Mouse (Mus musculus) embryonic fibroblast, embryonic 13.5 days (primary cell): Measurements from ENCODE around the gene Gm20388. TPM values are rescaled to one million over a fixed set of nuclear protein-coding genes. Genes with fewer than 3 reads are reported as not detected.

Experiments
- H3K27ac ChIP-seq: 2 replicates; pipeline ENCODE4 v1.5.1; 2012; ENCODE audit warnings: low read length, control low read depth, inconsistent platforms; ENCODE audit not compliant: insufficient read depth
- H3K4me1 ChIP-seq: 2 replicates; pipeline ENCODE4 v1.6.1; 2011; ENCODE audit warnings: low read length; ENCODE audit not compliant: control insufficient read depth, insufficient read depth
- H3K4me3 ChIP-seq: 2 replicates; pipeline ENCODE4 v1.5.1; 2011; ENCODE audit warnings: mild to moderate bottlenecking, control low read depth, low read length; ENCODE audit not compliant: insufficient read depth
- CTCF ChIP-seq: IDR thresholded peaks from 2 replicates; pipeline ENCODE4 v1.5.1; 2011; ENCODE audit warnings: mild to moderate bottlenecking, control low read depth, low read length, moderate library complexity, borderline replicate concordance; ENCODE audit not compliant: insufficient read depth
- POLR2A ChIP-seq: IDR thresholded peaks from 2 replicates; pipeline ENCODE4 v1.6.1; 2011; ENCODE audit warnings: low read depth, mild to moderate bottlenecking, control low read depth, low read length, moderate library complexity
- polyA plus RNA-seq: library from polyadenylated mRNA; stranded (reverse); fragments of >200 nt; gene quantifications from 2 replicates; pipeline ENCODE4 v1.2.4, GENCODE M21; 2011; ENCODE audit warnings: low read depth; ENCODE audit not compliant: missing spikeins, insufficient read length

Gm20388 gene
- polyA plus RNA-seq, 1 experiment = 82.8 TPM

GRCm38 (mm10) chr8:120133169-120133568 lies 222.5 kb downstream of the Gm20388 start:
- no peaks in the 10 kb centered on the region for H3K4me1 ChIP-seq
- no peak overlapping the region for H3K27ac ChIP-seq
- TF ChIP-seq POLR2A (no peak), CTCF (no peak)
- no peak overlapping the region for H3K4me3 ChIP-seq

DNA sequence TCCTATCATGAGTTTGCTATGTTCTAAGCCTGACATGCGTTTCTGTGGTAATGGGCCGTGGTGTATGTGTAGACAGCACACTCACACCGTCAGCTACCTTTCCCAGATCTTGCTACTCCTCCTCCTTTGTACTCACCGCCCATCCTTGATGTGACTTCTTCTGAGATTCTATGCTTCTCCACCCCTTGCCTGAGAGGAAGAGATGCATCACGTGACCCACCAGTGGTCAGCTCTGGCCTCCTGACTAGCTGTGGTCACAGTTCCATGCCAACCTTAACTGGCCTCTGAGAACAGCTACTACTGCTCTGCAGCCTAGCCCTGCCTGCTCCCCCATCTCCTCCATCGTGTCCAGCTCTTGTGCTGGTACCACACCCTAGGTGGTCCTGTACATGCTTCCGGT lies 225.0 kb downstream of the Gm20388 start:
- no peaks in the 10 kb centered on the region for H3K4me1 ChIP-seq
- H3K4me3 ChIP-seq = no peak overlapping the region
- no peak overlapping the region for H3K27ac ChIP-seq
- TF ChIP-seq CTCF (no peak), POLR2A (no peak)

DNA sequence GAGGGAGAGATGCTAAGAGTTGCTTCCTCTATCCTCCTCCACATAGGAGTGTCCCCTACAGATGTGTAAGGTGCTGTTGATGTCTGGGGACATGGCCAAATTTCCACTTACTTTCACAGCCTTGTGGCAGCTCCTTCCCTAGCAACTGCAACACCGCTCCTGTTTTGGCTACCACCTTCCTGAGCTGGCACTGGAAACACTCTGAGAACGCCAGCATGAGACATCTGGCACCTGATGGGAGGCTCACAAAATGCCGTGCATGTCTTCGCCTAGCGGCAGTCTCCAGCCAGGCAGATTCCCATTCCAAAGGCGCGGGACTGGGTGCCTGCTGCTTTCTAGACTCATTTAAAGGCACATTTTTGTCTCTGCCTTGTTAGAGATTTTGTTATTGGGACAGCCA lies 226.0 kb downstream of the Gm20388 start:
- H3K4me3 ChIP-seq = no peak overlapping the region
- H3K27ac ChIP-seq = no peak overlapping the region
- no peak for TF ChIP-seq CTCF
- TF ChIP-seq POLR2A = no peak
- no peaks in the 10 kb centered on the region for H3K4me1 ChIP-seq

- TF ChIP-seq CTCF = no peak
- TF ChIP-seq POLR2A = no peak
- H3K4me1 ChIP-seq = no peaks in the 10 kb centered on the region
- H3K27ac ChIP-seq = no peak overlapping the region
- H3K4me3 ChIP-seq = no peak overlapping the region
These were observed 228.3 kb downstream of the Gm20388 start for GRCm38 (mm10) chr8:120138958-120139357.

DNA sequence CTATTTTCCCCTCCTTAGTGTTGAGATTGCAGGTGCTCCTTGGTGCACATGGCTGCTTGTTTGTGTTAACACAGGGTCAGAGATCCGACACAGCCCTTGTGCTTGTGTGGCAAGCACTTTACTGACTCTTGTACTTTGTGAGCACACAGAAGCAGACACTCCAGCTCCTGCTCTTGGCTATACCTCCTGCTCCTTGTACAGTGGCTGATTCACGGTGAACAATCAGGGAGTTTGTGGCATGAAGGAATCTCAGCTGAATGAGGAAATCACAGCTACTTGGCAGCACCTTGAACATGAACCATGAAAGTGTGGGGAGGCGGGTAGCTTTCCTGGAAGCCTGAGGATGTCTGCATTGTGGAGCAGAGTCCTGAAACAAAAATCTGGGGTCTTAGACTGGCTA lies 230.1 kb downstream of the Gm20388 start:
- Histone ChIP-seq H3K4me3 (no peak overlapping the region), H3K27ac (no peak overlapping the region), H3K4me1 (no peaks in the 10 kb centered on the region)
- TF ChIP-seq POLR2A (no peak), CTCF (no peak)

DNA sequence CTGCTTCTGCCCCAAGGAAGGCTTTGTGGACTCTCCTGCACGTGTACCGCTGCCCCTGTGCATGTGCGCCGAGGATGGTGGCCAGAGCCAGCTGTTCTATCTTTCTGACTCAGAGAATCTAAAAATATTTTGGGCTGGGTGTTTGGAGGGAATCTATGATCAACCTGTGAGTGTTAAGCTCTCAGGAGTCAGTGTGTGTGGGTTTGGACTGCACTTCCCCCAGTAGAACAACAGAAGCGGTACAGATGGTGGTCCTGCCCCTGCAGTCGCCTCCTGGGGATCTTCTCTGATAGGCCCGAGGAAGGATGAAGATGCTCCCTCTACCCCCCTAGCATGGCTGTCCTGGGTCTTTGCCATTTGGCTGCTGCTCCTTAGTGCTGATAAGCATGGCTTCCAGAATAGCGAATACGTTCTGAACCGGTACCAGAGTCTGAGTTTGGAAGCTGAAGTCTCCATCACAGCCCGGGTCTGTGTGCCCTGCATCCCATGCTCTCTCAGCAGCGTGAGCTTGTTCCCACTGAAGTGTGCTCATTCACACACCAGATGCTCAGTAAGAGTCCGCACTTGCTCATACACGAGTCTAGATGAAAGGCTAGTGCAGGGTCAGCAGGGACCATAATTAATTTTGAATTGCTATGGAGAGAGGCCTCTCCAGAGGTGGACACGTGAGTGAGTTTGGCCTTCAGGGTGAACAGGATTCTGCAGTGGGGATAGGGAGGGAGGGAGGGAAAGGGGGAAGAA lies 233.4 kb downstream of the Gm20388 start:
- no peak overlapping the region for H3K27ac ChIP-seq
- no peak overlapping the region for H3K4me3 ChIP-seq
- TF ChIP-seq POLR2A (no peak), CTCF (no peak)
- H3K4me1 ChIP-seq = no peaks in the 10 kb centered on the region

GRCm38 (mm10) chr8:120144652-120145301 lies 234.1 kb downstream of the Gm20388 start:
- TF ChIP-seq POLR2A (no peak), CTCF (no peak)
- no peak overlapping the region for H3K4me3 ChIP-seq
- H3K27ac ChIP-seq = no peak overlapping the region
- H3K4me1 ChIP-seq = no peaks in the 10 kb centered on the region

DNA sequence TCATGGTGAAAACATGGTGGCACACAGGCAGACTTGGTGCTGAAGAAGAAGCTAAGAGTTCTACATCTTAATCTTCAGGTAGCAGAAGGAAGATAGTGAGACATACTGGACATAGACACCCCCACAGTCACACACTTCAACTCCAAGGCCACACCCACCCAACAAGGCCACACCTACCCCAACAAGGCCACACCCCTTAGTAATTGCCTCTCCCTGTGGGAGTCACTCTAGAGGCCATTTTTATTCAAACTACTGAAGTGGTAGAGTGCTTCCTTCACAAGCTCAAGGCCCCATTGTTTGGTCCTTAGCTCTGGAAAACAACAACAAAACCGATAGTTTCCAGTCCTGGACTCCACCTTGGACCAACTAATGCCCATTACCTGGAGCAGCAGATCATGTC lies 235.4 kb downstream of the Gm20388 start:
- no peak overlapping the region for H3K27ac ChIP-seq
- no peak for TF ChIP-seq POLR2A
- no peak for TF ChIP-seq CTCF

DNA sequence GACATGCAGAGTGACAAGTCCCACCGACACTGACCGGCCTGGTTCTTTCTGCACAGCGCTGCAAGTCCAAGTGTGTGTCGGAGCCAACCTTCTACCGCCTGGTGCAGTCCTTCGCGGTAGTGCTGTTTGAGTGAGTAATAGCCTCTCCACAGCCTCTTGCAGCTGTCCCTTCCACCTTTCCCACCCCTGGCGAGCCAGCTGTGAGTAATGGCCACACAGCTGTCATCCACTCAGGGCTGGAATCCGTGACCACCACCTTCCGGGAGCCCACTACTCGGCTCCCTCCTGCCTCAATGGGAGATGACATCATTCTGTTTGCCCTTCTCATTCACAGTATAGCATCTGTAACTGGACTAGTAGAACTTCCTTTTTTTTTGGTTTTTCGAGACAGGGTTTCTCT lies 239.4 kb downstream of the Gm20388 start:
- Histone ChIP-seq H3K4me1 (no peaks in the 10 kb centered on the region), H3K4me3 (no peak overlapping the region), H3K27ac (no peak overlapping the region)
- TF ChIP-seq CTCF (no peak), POLR2A (no peak)

More for the DNA sequence above, 235.4 kb downstream of the Gm20388 start:
- Histone ChIP-seq H3K4me1 (no peaks in the 10 kb centered on the region), H3K4me3 (no peak overlapping the region)

GRCm38 (mm10) chr8:120151151-120151550 lies 240.5 kb downstream of the Gm20388 start:
- H3K4me3 ChIP-seq = no peak overlapping the region
- H3K4me1 ChIP-seq = no peaks in the 10 kb centered on the region
- H3K27ac ChIP-seq = no peak overlapping the region
- TF ChIP-seq CTCF (no peak), POLR2A (no peak)
